Mouse (Mus musculus): ENCODE results near the gene Nsd2. TPM values are rescaled to one million over a fixed set of nuclear protein-coding genes. Genes with fewer than 3 reads are reported as not detected.

Gene Nsd2
- polyA plus RNA-seq (2015; fragmentation: Nextera tagmentation; extraction: Ambion mirVana) = 12.1 and 14.1 TPM in 2 replicates

GRCm38 (mm10) chr5:33819876-33820732 is at the start of gene Nsd2:
Gene Nsd2 (plus strand): TSS chr5:33820725.
- peak within 1 kb of the TSS; percentile 91 for H3K9ac ChIP-seq (ENCODE audit: low read depth, low read length)

GRCm38 (mm10) chr5:33777195-33777594 is 43.3 kb upstream of the Nsd2 start:
- peaks cover 29% of the 10 kb centered on the region for H3K36me3 ChIP-seq (ENCODE audit: control insufficient read depth, insufficient read depth)
- H3K4me2 ChIP-seq (replicated peaks; ENCODE audit: low read depth) = no peak overlapping the region
- no peak overlapping the region for H3K27ac ChIP-seq (ENCODE audit: low read depth, low read length)
- no peak overlapping the region for H3K9ac ChIP-seq (ENCODE audit: low read depth, low read length)
- H3K4me1 ChIP-seq (replicated peaks; ENCODE audit: control insufficient read depth, insufficient read depth, low read length) = no peaks in the 10 kb centered on the region
- H3K4me3 ChIP-seq (ENCODE audit: low read depth, low read length) = no peak overlapping the region
- ATAC-seq = no peak
- no peaks in the 10 kb centered on the region for H3K27me3 ChIP-seq (replicated peaks; ENCODE audit: control insufficient read depth, insufficient read depth, low read length)
- H3K9me3 ChIP-seq (ENCODE audit: control insufficient read depth) = no peaks in the 10 kb centered on the region
- TF ChIP-seq CTCF (IDR thresholded peaks at IDR 0.05; ENCODE audit: low read depth) = no peak

More at GRCm38 (mm10) chr5:33819876-33820732, at the start of gene Nsd2:
- peak; percentile 84 for ATAC-seq
- Histone ChIP-seq H3K36me3 (ENCODE audit: control insufficient read depth, insufficient read depth) (no peaks in the 10 kb centered on the region), H3K27ac (ENCODE audit: low read depth, low read length) (peak within 1 kb of the TSS; percentile 94), H3K4me1 (replicated peaks; ENCODE audit: control insufficient read depth, insufficient read depth, low read length) (peaks cover 5% of the 10 kb centered on the region), H3K4me3 (ENCODE audit: low read depth, low read length) (peak within 1 kb of the TSS; percentile 92), H3K9me3 (ENCODE audit: control insufficient read depth) (no peaks in the 10 kb centered on the region), H3K4me2 (replicated peaks; ENCODE audit: low read depth) (peak within 1 kb of the TSS; percentile 95), H3K27me3 (replicated peaks; ENCODE audit: control insufficient read depth, insufficient read depth, low read length) (no peaks in the 10 kb centered on the region)
- under 1% methylated on average over 74 of the region's 136 CpGs for WGBS
- TF ChIP-seq CTCF (IDR thresholded peaks at IDR 0.05; ENCODE audit: low read depth) = no peak

GRCm38 (mm10) chr5:33781964-33782344 is 38.6 kb upstream of the Nsd2 start:
- peak; percentile 37; the same call in 1 of the 2 replicates for ATAC-seq
- Histone ChIP-seq H3K4me2 (replicated peaks; ENCODE audit: low read depth) (peak overlapping the region; percentile 90), H3K27ac (ENCODE audit: low read depth, low read length) (peak overlapping the region; percentile 73), H3K9ac (ENCODE audit: low read depth, low read length) (peak overlapping the region; percentile 77), H3K9me3 (ENCODE audit: control insufficient read depth) (no peaks in the 10 kb centered on the region), H3K27me3 (replicated peaks; ENCODE audit: control insufficient read depth, insufficient read depth, low read length) (no peaks in the 10 kb centered on the region), H3K4me3 (ENCODE audit: low read depth, low read length) (peak overlapping the region; percentile 93), H3K4me1 (replicated peaks; ENCODE audit: control insufficient read depth, insufficient read depth, low read length) (peaks cover 5% of the 10 kb centered on the region), H3K36me3 (ENCODE audit: control insufficient read depth, insufficient read depth) (0 out of 2 replicates have a peak, but pooled peaks cover 8% of the 10 kb centered on the region)
- TF ChIP-seq CTCF (IDR thresholded peaks at IDR 0.05; ENCODE audit: low read depth) = no peak
- WGBS = 2% methylated on average over 11 of the region's 11 CpGs

- Histone ChIP-seq H3K4me1 (replicated peaks; ENCODE audit: control insufficient read depth, insufficient read depth, low read length) (peaks cover 5% of the 10 kb centered on the region), H3K27ac (ENCODE audit: low read depth, low read length) (peak within 1 kb of the TSS; percentile 73), H3K27me3 (replicated peaks; ENCODE audit: control insufficient read depth, insufficient read depth, low read length) (no peaks in the 10 kb centered on the region), H3K4me3 (ENCODE audit: low read depth, low read length) (peak within 1 kb of the TSS; percentile 93), H3K9ac (ENCODE audit: low read depth, low read length) (peak within 1 kb of the TSS; percentile 77), H3K36me3 (ENCODE audit: control insufficient read depth, insufficient read depth) (0 out of 2 replicates have a peak, but pooled peaks cover 5% of the 10 kb centered on the region), H3K9me3 (ENCODE audit: control insufficient read depth) (no peaks in the 10 kb centered on the region), H3K4me2 (replicated peaks; ENCODE audit: low read depth) (peak within 1 kb of the TSS; percentile 90)
- TF ChIP-seq CTCF (IDR thresholded peaks at IDR 0.05; ENCODE audit: low read depth) = peak; percentile 57
- WGBS = under 1% methylated on average over 64 of the region's 65 CpGs
- peak; percentile 99 for ATAC-seq
These were observed 38.1 kb upstream of the Nsd2 start, which contains the start of gene Letm1 for GRCm38 (mm10) chr5:33782345-33782998. Gene Letm1 (minus strand): TSS chr5:33782817.

- H3K4me2 ChIP-seq (replicated peaks; ENCODE audit: low read depth) = peak overlapping the region; percentile 90
- no peak for TF ChIP-seq CTCF (IDR thresholded peaks at IDR 0.05; ENCODE audit: low read depth)
- no peak overlapping the region for H3K27ac ChIP-seq (ENCODE audit: low read depth, low read length)
- H3K27me3 ChIP-seq (replicated peaks; ENCODE audit: control insufficient read depth, insufficient read depth, low read length) = no peaks in the 10 kb centered on the region
- 0 out of 2 replicates have a peak, but pooled peaks cover under 1% of the 10 kb centered on the region for H3K36me3 ChIP-seq (ENCODE audit: control insufficient read depth, insufficient read depth)
- H3K9ac ChIP-seq (ENCODE audit: low read depth, low read length) = peak overlapping the region; percentile 77
- peak overlapping the region; percentile 93 for H3K4me3 ChIP-seq (ENCODE audit: low read depth, low read length)
- H3K4me1 ChIP-seq (replicated peaks; ENCODE audit: control insufficient read depth, insufficient read depth, low read length) = peaks cover 5% of the 10 kb centered on the region
- H3K9me3 ChIP-seq (ENCODE audit: control insufficient read depth) = no peaks in the 10 kb centered on the region
- peak; percentile 32 for ATAC-seq
- 3% methylated on average over 6 of the region's 6 CpGs for WGBS
These were observed 37.5 kb upstream of the Nsd2 start for GRCm38 (mm10) chr5:33782999-33783390.

Measured in intestine, postnatal 0 days (tissue).